7 mouse cellular contexts compared by ENCODE assay signal in genomic region chr1:63115540-63115939, GRCm38 (mm10). TPM values are rescaled to one million over a fixed set of nuclear protein-coding genes. Genes with fewer than 3 reads are reported as not detected.
DNase-seq lines count a peak whose midpoint lies in the region; ATAC-seq and TF ChIP-seq lines count a peak whose summit lies in the region.

No protein-coding gene starts in this region.

- peaks cover 10% of the 10 kb centered on the region; the same call in 1 of the 2 replicates for H3K4me1 ChIP-seq in spleen, adult 2 months (ENCODE audit: control insufficient read depth, insufficient read depth, insufficient read length)
- H3K4me1 ChIP-seq in forebrain, embryonic 12.5 days = peaks cover 31% of the 10 kb centered on the region
- H3K4me1 ChIP-seq in liver, embryonic 13.5 days (replicated peaks) = peaks cover 56% of the 10 kb centered on the region

- H3K27me3 ChIP-seq in spleen, adult 2 months (ENCODE audit: control insufficient read depth, insufficient read depth, low read length) = no peaks in the 10 kb centered on the region
- H3K27me3 ChIP-seq in forebrain, embryonic 12.5 days = no peaks in the 10 kb centered on the region
- H3K27me3 ChIP-seq in liver, embryonic 13.5 days = no peaks in the 10 kb centered on the region

- peak overlapping the region; percentile 88 for H3K4me2 ChIP-seq in forebrain, embryonic 12.5 days
- H3K4me2 ChIP-seq in liver, embryonic 13.5 days = peak overlapping the region; percentile 87

- H3K36me3 ChIP-seq in spleen, adult 2 months (ENCODE audit: control insufficient read depth, insufficient read depth, low read length) = peaks cover 7% of the 10 kb centered on the region
- H3K36me3 ChIP-seq in forebrain, embryonic 12.5 days (replicated peaks) = peaks cover 23% of the 10 kb centered on the region
- peaks cover 33% of the 10 kb centered on the region for H3K36me3 ChIP-seq in liver, embryonic 13.5 days

- H3K9ac ChIP-seq in forebrain, embryonic 12.5 days = peak overlapping the region; percentile 100
- peak overlapping the region; percentile 98 for H3K9ac ChIP-seq in liver, embryonic 13.5 days

- no peak overlapping the region for H3K27ac ChIP-seq in spleen, adult 2 months (ENCODE audit: insufficient read depth, low read length)
- 0 out of 2 replicates have a peak overlapping the region, but pooled peaks have one; percentile 26 for H3K27ac ChIP-seq in forebrain, embryonic 12.5 days
- peak overlapping the region; percentile 96 for H3K27ac ChIP-seq in liver, embryonic 13.5 days

- DNase-seq in spleen, adult 2 months (ENCODE audit: low read depth in 1 of 2, low spot score in 2 of 2) = no peak
- no peak for DNase-seq in spleen, adult 12 weeks (ENCODE audit: low spot score)
- DNase-seq in liver, embryonic 13.5 days = no peak
- no peak for DNase-seq in cerebellum, adult 9-10 months
- DNase-seq in urinary bladder, adult 2 months (ENCODE audit: low spot score) = no peak
- no peak for DNase-seq in layer of hippocampus, postnatal 36 days

- TF ChIP-seq POLR2A in spleen, adult 2 months (IDR thresholded peaks at IDR 0.05; ENCODE audit: low read depth, low read length) = no peak

- no peaks in the 10 kb centered on the region for H3K9me3 ChIP-seq in forebrain, embryonic 12.5 days
- no peaks in the 10 kb centered on the region for H3K9me3 ChIP-seq in liver, embryonic 13.5 days (replicated peaks)

- ATAC-seq in forebrain, embryonic 12.5 days (ENCODE audit: low FRiP score) = no peak
- no peak for ATAC-seq in liver, embryonic 13.5 days (ENCODE audit: low read depth)

- WGBS in spleen, adult 2 months = 4% methylated on average over 3 of the region's 3 CpGs
- 69% methylated on average over 3 of the region's 3 CpGs for WGBS in forebrain, embryonic 12.5 days
- 19% methylated on average over 3 of the region's 3 CpGs for WGBS in liver, embryonic 13.5 days (ENCODE audit: insufficient replicate concordance)

- TF ChIP-seq CTCF in spleen, adult 2 months (IDR thresholded peaks at IDR 0.05; ENCODE audit: extremely low read depth, insufficient read depth, insufficient read length, insufficient replicate concordance) = no peak

- peak overlapping the region; percentile 4 for H3K4me3 ChIP-seq in spleen, adult 2 months (ENCODE audit: extremely low read depth, insufficient read depth, insufficient read length)
- H3K4me3 ChIP-seq in forebrain, embryonic 12.5 days (replicated peaks) = peak overlapping the region; percentile 99
- H3K4me3 ChIP-seq in liver, embryonic 13.5 days (replicated peaks) = peak overlapping the region; percentile 88

RNA-seq across cellular contexts. Expression of gene Ino80d, which starts 1.1 kb away (rescaled TPM):
- 15.1 and 18.9 TPM in 2 replicates for polyA plus RNA-seq in spleen, adult 2 months (2012; rRNA removed)
- 11.0 and 12.4 TPM in 2 replicates for polyA plus RNA-seq in forebrain, embryonic 12.5 days (2016; fragmentation: Nextera tagmentation; extraction: Ambion mirVana)
- 3.8 and 4.8 TPM in 2 replicates for polyA plus RNA-seq in liver, embryonic 13.5 days (2015; fragmentation: Nextera tagmentation; extraction: Ambion mirVana)
- 7.6 and 8.4 TPM in 2 replicates for polyA plus RNA-seq in urinary bladder, adult 2 months (2012; rRNA removed)
- total RNA-seq in layer of hippocampus, postnatal 36 days (2021) = 10 to 100 TPM; 28.8 to 34.6 TPM

Comparison
In these comparisons a context has a peak if more than half of its experiments do, and no peak if none do; other contexts are left out.
1. H3K4me3 ChIP-seq: peak in every context shown above with its lines; median percentile 99 in forebrain, embryonic 12.5 days; 88 in liver, embryonic 13.5 days; 4 in spleen, adult 2 months.